Mouse (Mus musculus): ENCODE measurements around the gene Trmt2a.

Trmt2a gene

GRCm38 (mm10) chr16:18231451-18231850 is 17.0 kb upstream of the Trmt2a start:
- DNase-seq (ENCODE audit: low read depth, low spot score), result no peak

- DNase-seq (ENCODE audit: low read depth, low spot score), result no peak
Measured at GRCm38 (mm10) chr16:18233451-18233850, 15.0 kb upstream of the Trmt2a start.

- DNase-seq (ENCODE audit: low read depth, low spot score), result no peak
Measured at GRCm38 (mm10) chr16:18233919-18234670, 14.4 kb upstream of the Trmt2a start.

- DNase-seq (ENCODE audit: low read depth, low spot score), result no peak
Measured at GRCm38 (mm10) chr16:18234671-18235388, 13.6 kb upstream of the Trmt2a start, which contains the start of gene Zdhhc8. TSS of gene Zdhhc8 (minus strand) at chr16:18235136.

GRCm38 (mm10) chr16:18235389-18236065 is 13.0 kb upstream of the Trmt2a start:
- DNase-seq (ENCODE audit: low read depth, low spot score), result no peak

- DNase-seq (ENCODE audit: low read depth, low spot score), result no peak
Measured at GRCm38 (mm10) chr16:18236676-18237501, 11.6 kb upstream of the Trmt2a start.

- DNase-seq (ENCODE audit: low read depth, low spot score), result no peak
Measured at GRCm38 (mm10) chr16:18241581-18241980, 6.9 kb upstream of the Trmt2a start.

GRCm38 (mm10) chr16:18247521-18248399 is 719 bp upstream of the Trmt2a start:
- no peak for DNase-seq (ENCODE audit: low read depth, low spot score)

GRCm38 (mm10) chr16:18249364-18249967 is 987 bp downstream of the Trmt2a start:
- no peak for DNase-seq (ENCODE audit: low read depth, low spot score)

GRCm38 (mm10) chr16:18250231-18250630 is 1.8 kb downstream of the Trmt2a start:
- no peak for DNase-seq (ENCODE audit: low read depth, low spot score)

- DNase-seq (ENCODE audit: low read depth, low spot score), result no peak
Measured at GRCm38 (mm10) chr16:18250828-18251790, 2.6 kb downstream of the Trmt2a start.

GRCm38 (mm10) chr16:18252736-18253135 is 4.3 kb downstream of the Trmt2a start:
- DNase-seq (ENCODE audit: low read depth, low spot score), result no peak

GRCm38 (mm10) chr16:18253866-18254265 is 5.4 kb downstream of the Trmt2a start:
- no peak for DNase-seq (ENCODE audit: low read depth, low spot score)

- DNase-seq (ENCODE audit: low read depth, low spot score), result no peak
Measured at GRCm38 (mm10) chr16:18258221-18258620, 9.7 kb downstream of the Trmt2a start, which contains the start of gene Gm49776. TSS of gene Gm49776 (minus strand) at chr16:18258321.

- DNase-seq (ENCODE audit: low read depth, low spot score), result no peak
Measured at GRCm38 (mm10) chr16:18265024-18265423, 16.5 kb downstream of the Trmt2a start.

- DNase-seq (ENCODE audit: low read depth, low spot score), result no peak
Measured at GRCm38 (mm10) chr16:18268182-18268581, 19.7 kb downstream of the Trmt2a start.

GRCm38 (mm10) chr16:18275166-18275565 is 26.7 kb downstream of the Trmt2a start:
- DNase-seq (ENCODE audit: low read depth, low spot score), result no peak

GRCm38 (mm10) chr16:18288166-18288565 is 39.7 kb downstream of the Trmt2a start:
- DNase-seq (ENCODE audit: low read depth, low spot score), result no peak

GRCm38 (mm10) chr16:18288581-18289061 is 40.1 kb downstream of the Trmt2a start:
- no peak for DNase-seq (ENCODE audit: low read depth, low spot score)

All from WW6 (cell line).